Mouse (Mus musculus) heart, adult 2 months (tissue): Measurements from ENCODE around the gene Sorbs2. TPM values are rescaled to one million over a fixed set of nuclear protein-coding genes. Genes with fewer than 3 reads are reported as not detected.

ENCODE experiments used
- DNase-seq, 2 experiments: peaks; one replicate each; pipeline ENCODE4 v3.0.0; 2021
- H3K27ac ChIP-seq: fragments of 200-600 bp; 2 replicates; pipeline ENCODE4 v1.8.1; 2022
- H3K27me3 ChIP-seq: fragments of 200-500 bp; 2 replicates; pipeline ENCODE4 v1.6.1; 2012; ENCODE audit warnings: mild to moderate bottlenecking, low read length, inconsistent platforms, mixed read lengths; ENCODE audit not compliant: control insufficient read depth, insufficient read depth
- H3K36me3 ChIP-seq: fragments of 200-500 bp; 2 replicates; pipeline ENCODE4 v1.6.1; 2012; ENCODE audit warnings: low read length, inconsistent platforms; ENCODE audit not compliant: control insufficient read depth, insufficient read depth
- H3K4me1 ChIP-seq: fragments of 200-500 bp; 2 replicates; pipeline ENCODE4 v1.6.1; 2011; ENCODE audit warnings: low read length; ENCODE audit not compliant: control insufficient read depth, insufficient read depth
- H3K4me3 ChIP-seq: fragments of 200-600 bp; 2 replicates; pipeline ENCODE4 v1.8.1; 2022
- H3K79me2 ChIP-seq: fragments of 200-500 bp; replicated peaks from 2 replicates; pipeline ENCODE4 v1.6.1; 2012; ENCODE audit warnings: mild to moderate bottlenecking, inconsistent platforms, low read length, moderate library complexity, mixed read lengths; ENCODE audit not compliant: control insufficient read depth, insufficient read depth
- H3K9ac ChIP-seq: fragments of 200-500 bp; 2 replicates; pipeline ENCODE4 v1.6.1; 2012; ENCODE audit warnings: low read depth, mild to moderate bottlenecking, control low read depth, inconsistent platforms, low read length, mixed read lengths
- CTCF ChIP-seq: fragments of 200-600 bp; IDR thresholded peaks from 2 replicates; pipeline ENCODE4 v1.8.1; 2022; ENCODE audit warnings: antibody characterized with exemption, mild to moderate bottlenecking, moderate library complexity
- EP300 ChIP-seq: fragments of 200-500 bp; IDR thresholded peaks from 2 replicates; pipeline ENCODE4 v1.6.1; 2011; ENCODE audit warnings: low read depth, low read length, control low read depth; ENCODE audit not compliant: insufficient read depth
- POLR2A ChIP-seq: fragments of 200-500 bp; IDR thresholded peaks from 2 replicates; pipeline ENCODE4 v1.6.1; 2011; ENCODE audit warnings: mild to moderate bottlenecking, low read depth, low read length, control low read depth; ENCODE audit not compliant: insufficient read depth
- WGBS: fragments of 180-500 bp; shearing (Covaris S2); methylation state at CpG from one replicate; pipeline ENCODE4 v1.1.7; 2018; 5-methylcytosine and 5-hydroxymethylcytosine counted together
- intact Hi-C: fragments of 180-260 bp; cut with DNase I; formaldehyde crosslinking; loops from one replicate; pipeline ENCODE4 v1.15.1; 2025
- polyA plus RNA-seq: library from polyadenylated mRNA; depleted of rRNA; stranded (reverse); fragments of >200 nt; gene quantifications from 2 replicates; pipeline ENCODE4 v1.2.3, GENCODE M21; 2012
- total RNA-seq, 2 experiments: library from RNA; stranded (reverse); gene quantifications; 2 replicates each; pipeline ENCODE4 v1.2.3; 2021

The Sorbs2 gene
- total and polyA plus RNA-seq, 3 experiments: 233 to 581 (median 506) TPM

DNA sequence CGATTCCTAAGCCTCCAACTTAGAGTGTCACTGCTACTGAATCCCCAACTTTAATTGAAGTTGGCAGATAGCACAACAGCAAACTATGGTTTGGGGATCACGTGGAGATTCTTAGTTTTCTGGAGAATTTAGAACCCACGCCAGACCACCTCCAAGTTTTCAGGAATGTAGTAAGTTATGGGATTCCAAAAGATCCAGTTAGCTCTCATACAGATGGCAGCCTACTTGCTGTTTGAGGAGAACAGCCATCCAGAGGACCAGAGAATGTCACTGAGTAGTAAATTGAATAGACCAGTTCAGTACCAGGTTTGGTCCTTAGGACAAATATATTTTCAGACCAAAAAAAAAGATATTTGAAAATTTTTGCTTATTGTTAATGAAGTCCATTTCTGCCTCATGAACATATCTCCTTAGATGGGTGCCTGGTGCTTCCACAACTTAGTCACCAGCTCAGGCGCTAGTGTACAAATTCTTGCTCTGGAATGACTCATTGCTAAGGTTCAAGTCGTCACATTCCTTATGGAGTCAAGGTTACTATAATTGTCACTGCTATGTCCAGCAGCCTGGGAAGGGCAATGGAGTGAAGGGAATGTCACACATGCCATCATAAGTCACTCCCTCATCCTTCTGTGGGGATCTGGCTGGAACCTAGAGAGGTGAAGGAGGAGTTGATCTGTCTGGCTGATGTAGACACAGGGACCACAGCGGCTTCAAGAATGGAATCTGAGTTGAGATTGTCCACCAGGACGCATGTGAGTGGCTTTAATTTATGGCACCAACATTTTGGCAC lies 90.2 kb downstream of the Sorbs2 start:
- intact Hi-C loops: no loop called here
- Histone ChIP-seq H3K79me2 (no peaks in the 10 kb centered on the region), H3K4me3 (no peak overlapping the region), H3K4me1 (peaks cover 1% of the 10 kb centered on the region), H3K36me3 (no peaks in the 10 kb centered on the region), H3K27ac (peak overlapping the region; percentile 64), H3K9ac (no peak overlapping the region), H3K27me3 (no peaks in the 10 kb centered on the region)
- WGBS: 62% methylated on average over 7 of the region's 7 CpGs
- TF ChIP-seq POLR2A: no peak
- TF ChIP-seq EP300: no peak
- no peak for TF ChIP-seq CTCF
- DNase-seq: peak in 1 of 2 experiments; percentile 34

- intact Hi-C loops: no loop called here
- H3K36me3 ChIP-seq: no peaks in the 10 kb centered on the region
- H3K79me2 ChIP-seq: no peaks in the 10 kb centered on the region
- no peak overlapping the region for H3K27ac ChIP-seq
- no peak overlapping the region for H3K4me3 ChIP-seq
- H3K4me1 ChIP-seq: peaks cover 1% of the 10 kb centered on the region
- H3K9ac ChIP-seq: no peak overlapping the region
- H3K27me3 ChIP-seq: no peaks in the 10 kb centered on the region
- TF ChIP-seq CTCF (no peak), POLR2A (no peak), EP300 (no peak)
- 90% methylated on average over 2 of the region's 2 CpGs for WGBS
- DNase-seq: no peak
These were observed 91.3 kb downstream of the Sorbs2 start for GRCm38 (mm10) chr8:45598883-45599282.

DNA sequence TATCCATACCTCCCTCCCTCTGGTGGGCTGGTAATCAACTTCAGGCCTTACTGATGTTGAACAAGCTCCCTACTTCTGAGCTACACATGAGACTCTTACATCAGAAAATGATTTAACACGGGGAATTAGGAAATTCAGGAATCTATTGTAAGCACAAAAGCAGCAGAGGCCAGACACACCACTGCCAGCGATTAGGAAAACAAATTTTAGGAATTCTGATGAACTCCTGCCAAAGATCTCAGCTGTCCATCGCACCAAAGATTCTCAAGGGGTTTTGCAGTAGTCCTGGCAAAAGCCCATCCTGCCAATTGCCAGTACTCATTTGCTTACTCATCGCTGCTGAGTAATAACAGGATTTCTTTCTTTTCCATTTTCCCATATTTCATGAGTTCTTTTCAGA lies 94.4 kb downstream of the Sorbs2 start:
- H3K4me1 ChIP-seq: peaks cover 1% of the 10 kb centered on the region
- no peaks in the 10 kb centered on the region for H3K79me2 ChIP-seq
- intact Hi-C loops: loop anchor here (5.0 to 10.0 kb wide), 2 partner anchors 55 to 147 kb away; no protein-coding TSS in a partner anchor
- H3K36me3 ChIP-seq: no peaks in the 10 kb centered on the region
- H3K27me3 ChIP-seq: no peaks in the 10 kb centered on the region
- H3K4me3 ChIP-seq: no peak overlapping the region
- no peak for TF ChIP-seq EP300
- TF ChIP-seq CTCF: no peak
- TF ChIP-seq POLR2A: no peak
- DNase-seq: peak in 1 of 2 experiments; percentile 61
- WGBS: 32% methylated on average over 4 of the region's 4 CpGs
- no peak overlapping the region for H3K9ac ChIP-seq
- peak overlapping the region; percentile 26 for H3K27ac ChIP-seq

DNA sequence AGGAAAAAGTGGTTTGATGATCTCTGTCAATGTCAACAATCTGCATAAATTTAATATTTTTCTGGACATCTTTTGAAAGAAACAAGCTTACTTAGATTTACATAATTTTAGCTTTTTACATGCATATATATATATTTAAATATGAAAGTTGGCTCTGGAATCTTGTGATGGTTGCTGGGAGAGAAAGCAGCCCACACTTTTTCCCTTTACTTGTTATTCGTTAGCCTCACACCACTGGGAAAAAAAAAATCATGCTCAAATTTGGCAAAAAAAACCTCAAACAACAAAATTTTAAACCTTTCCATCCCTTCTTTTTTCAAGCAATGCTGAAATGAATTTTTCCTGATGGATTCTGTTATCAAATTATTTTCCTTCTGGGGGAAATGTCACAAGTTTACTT lies 97.8 kb downstream of the Sorbs2 start:
- Histone ChIP-seq H3K4me1 (peaks cover 3% of the 10 kb centered on the region), H3K36me3 (no peaks in the 10 kb centered on the region), H3K4me3 (no peak overlapping the region), H3K27ac (no peak overlapping the region), H3K9ac (no peak overlapping the region), H3K79me2 (no peaks in the 10 kb centered on the region), H3K27me3 (no peaks in the 10 kb centered on the region)
- intact Hi-C loops: loop anchor here (10.0 kb wide), 1 partner anchor 151 kb away; no protein-coding TSS in a partner anchor
- DNase-seq: no peak
- WGBS: 83% methylated on average over 1 of the region's 1 CpGs
- TF ChIP-seq POLR2A: no peak
- no peak for TF ChIP-seq CTCF
- no peak for TF ChIP-seq EP300

GRCm38 (mm10) chr8:45607012-45607411 lies 99.4 kb downstream of the Sorbs2 start:
- peak in 1 of 2 experiments; percentile 59 for DNase-seq
- intact Hi-C loops: loop anchor here (10.0 kb wide), 1 partner anchor 152 kb away; no protein-coding TSS in a partner anchor
- H3K4me1 ChIP-seq: peaks cover 3% of the 10 kb centered on the region
- H3K27ac ChIP-seq: peak overlapping the region; percentile 84
- H3K4me3 ChIP-seq: no peak overlapping the region
- H3K27me3 ChIP-seq: no peaks in the 10 kb centered on the region
- TF ChIP-seq CTCF: no peak
- peak; percentile 53; the same call in 1 of the 2 replicates for TF ChIP-seq EP300
- TF ChIP-seq POLR2A: no peak
- no peaks in the 10 kb centered on the region for H3K79me2 ChIP-seq
- 18% methylated on average over 6 of the region's 6 CpGs for WGBS
- H3K9ac ChIP-seq: no peak overlapping the region
- no peaks in the 10 kb centered on the region; the same call in 1 of the 2 replicates for H3K36me3 ChIP-seq

GRCm38 (mm10) chr8:45608413-45608812 lies 100.8 kb downstream of the Sorbs2 start:
- Histone ChIP-seq H3K9ac (no peak overlapping the region), H3K4me1 (peaks cover 3% of the 10 kb centered on the region), H3K36me3 (no peaks in the 10 kb centered on the region; the same call in 1 of the 2 replicates), H3K27me3 (no peaks in the 10 kb centered on the region), H3K4me3 (no peak overlapping the region), H3K79me2 (no peaks in the 10 kb centered on the region), H3K27ac (no peak overlapping the region)
- intact Hi-C loops: loop anchor here (2.0 to 10.0 kb wide), 2 partner anchors 18 to 154 kb away; no protein-coding TSS in a partner anchor
- WGBS: 84% methylated on average over 6 of the region's 6 CpGs
- no peak for DNase-seq
- TF ChIP-seq EP300 (no peak), POLR2A (no peak), CTCF (no peak)
